Mouse (Mus musculus): Measurements from ENCODE around the gene Ankrd33b. TPM values are rescaled to one million over a fixed set of nuclear protein-coding genes. Genes with fewer than 3 reads are reported as not detected.

The Ankrd33b gene
- polyA plus RNA-seq, 1 experiment, result 3.7 TPM

- 85% methylated on average over 5 of the region's 5 CpGs for WGBS
- no peak for DNase-seq (ENCODE audit: low read depth in 1 of 2, low spot score in 2 of 2)
- Histone ChIP-seq H3K27ac (ENCODE audit: insufficient read depth, low read length) (no peak overlapping the region), H3K36me3 (ENCODE audit: control insufficient read depth, insufficient read depth, low read length) (no peaks in the 10 kb centered on the region), H3K4me1 (ENCODE audit: control insufficient read depth, insufficient read depth, insufficient read length) (peaks cover 27% of the 10 kb centered on the region; the same call in 1 of the 2 replicates), H3K27me3 (ENCODE audit: control insufficient read depth, insufficient read depth, low read length) (no peaks in the 10 kb centered on the region), H3K4me3 (ENCODE audit: extremely low read depth, insufficient read depth, insufficient read length) (no peak overlapping the region)
- TF ChIP-seq CTCF (IDR thresholded peaks at IDR 0.05; ENCODE audit: extremely low read depth, insufficient read depth, insufficient read length, insufficient replicate concordance), result no peak
These were observed 32.7 kb downstream of the Ankrd33b start for GRCm38 (mm10) chr15:31334829-31335228.

- no peaks in the 10 kb centered on the region for H3K36me3 ChIP-seq (ENCODE audit: control insufficient read depth, insufficient read depth, low read length)
- H3K27ac ChIP-seq (ENCODE audit: insufficient read depth, low read length), result peak overlapping the region; percentile 49; the same call in 1 of the 2 replicates
- DNase-seq (ENCODE audit: low read depth in 1 of 2, low spot score in 2 of 2), result no peak
- TF ChIP-seq CTCF (IDR thresholded peaks at IDR 0.05; ENCODE audit: extremely low read depth, insufficient read depth, insufficient read length, insufficient replicate concordance) (no peak), POLR2A (IDR thresholded peaks at IDR 0.05; ENCODE audit: low read depth, low read length) (no peak)
- WGBS, result 23% methylated on average over 7 of the region's 7 CpGs
- H3K27me3 ChIP-seq (ENCODE audit: control insufficient read depth, insufficient read depth, low read length), result no peaks in the 10 kb centered on the region
- no peak overlapping the region for H3K4me3 ChIP-seq (ENCODE audit: extremely low read depth, insufficient read depth, insufficient read length)
- H3K4me1 ChIP-seq (ENCODE audit: control insufficient read depth, insufficient read depth, insufficient read length), result peaks cover 22% of the 10 kb centered on the region; the same call in 1 of the 2 replicates
These were observed 34.9 kb downstream of the Ankrd33b start for GRCm38 (mm10) chr15:31332541-31333163.

GRCm38 (mm10) chr15:31331742-31332141 lies 35.8 kb downstream of the Ankrd33b start:
- peak in 1 of 2 experiments; percentile 33 for DNase-seq (ENCODE audit: low read depth in 1 of 2, low spot score in 2 of 2)
- no peaks in the 10 kb centered on the region for H3K27me3 ChIP-seq (ENCODE audit: control insufficient read depth, insufficient read depth, low read length)
- H3K27ac ChIP-seq (ENCODE audit: insufficient read depth, low read length), result peak overlapping the region; percentile 63; the same call in 1 of the 2 replicates
- H3K36me3 ChIP-seq (ENCODE audit: control insufficient read depth, insufficient read depth, low read length), result no peaks in the 10 kb centered on the region
- H3K4me3 ChIP-seq (ENCODE audit: extremely low read depth, insufficient read depth, insufficient read length), result no peak overlapping the region
- peaks cover 20% of the 10 kb centered on the region; the same call in 1 of the 2 replicates for H3K4me1 ChIP-seq (ENCODE audit: control insufficient read depth, insufficient read depth, insufficient read length)
- WGBS, result 62% methylated on average over 4 of the region's 4 CpGs
- TF ChIP-seq CTCF (IDR thresholded peaks at IDR 0.05; ENCODE audit: extremely low read depth, insufficient read depth, insufficient read length, insufficient replicate concordance) (no peak), POLR2A (IDR thresholded peaks at IDR 0.05; ENCODE audit: low read depth, low read length) (no peak)

- no peak for DNase-seq (ENCODE audit: low read depth in 1 of 2, low spot score in 2 of 2)
- no peak for TF ChIP-seq CTCF (IDR thresholded peaks at IDR 0.05; ENCODE audit: extremely low read depth, insufficient read depth, insufficient read length, insufficient replicate concordance)
- no peak for TF ChIP-seq POLR2A (IDR thresholded peaks at IDR 0.05; ENCODE audit: low read depth, low read length)
- no peak overlapping the region for H3K27ac ChIP-seq (ENCODE audit: insufficient read depth, low read length)
- H3K4me1 ChIP-seq (ENCODE audit: control insufficient read depth, insufficient read depth, insufficient read length), result peaks cover 20% of the 10 kb centered on the region; the same call in 1 of the 2 replicates
- WGBS, result 75% methylated on average over 9 of the region's 9 CpGs
- no peaks in the 10 kb centered on the region for H3K27me3 ChIP-seq (ENCODE audit: control insufficient read depth, insufficient read depth, low read length)
- no peaks in the 10 kb centered on the region for H3K36me3 ChIP-seq (ENCODE audit: control insufficient read depth, insufficient read depth, low read length)
- no peak overlapping the region for H3K4me3 ChIP-seq (ENCODE audit: extremely low read depth, insufficient read depth, insufficient read length)
These were observed 39.4 kb downstream of the Ankrd33b start for GRCm38 (mm10) chr15:31328082-31328614.

- H3K27ac ChIP-seq (ENCODE audit: insufficient read depth, low read length), result no peak overlapping the region
- H3K4me1 ChIP-seq (ENCODE audit: control insufficient read depth, insufficient read depth, insufficient read length), result peaks cover 3% of the 10 kb centered on the region; the same call in 1 of the 2 replicates
- no peaks in the 10 kb centered on the region for H3K27me3 ChIP-seq (ENCODE audit: control insufficient read depth, insufficient read depth, low read length)
- H3K36me3 ChIP-seq (ENCODE audit: control insufficient read depth, insufficient read depth, low read length), result no peaks in the 10 kb centered on the region
- no peak overlapping the region for H3K4me3 ChIP-seq (ENCODE audit: extremely low read depth, insufficient read depth, insufficient read length)
- 78% methylated on average over 12 of the region's 12 CpGs for WGBS
- DNase-seq (ENCODE audit: low read depth in 1 of 2, low spot score in 2 of 2), result no peak
- no peak for TF ChIP-seq CTCF (IDR thresholded peaks at IDR 0.05; ENCODE audit: extremely low read depth, insufficient read depth, insufficient read length, insufficient replicate concordance)
- TF ChIP-seq POLR2A (IDR thresholded peaks at IDR 0.05; ENCODE audit: low read depth, low read length), result no peak
These were observed 41.7 kb downstream of the Ankrd33b start for GRCm38 (mm10) chr15:31325660-31326354.

- Histone ChIP-seq H3K27me3 (ENCODE audit: control insufficient read depth, insufficient read depth, low read length) (no peaks in the 10 kb centered on the region), H3K4me3 (ENCODE audit: extremely low read depth, insufficient read depth, insufficient read length) (no peak overlapping the region), H3K27ac (ENCODE audit: insufficient read depth, low read length) (no peak overlapping the region), H3K36me3 (ENCODE audit: control insufficient read depth, insufficient read depth, low read length) (no peaks in the 10 kb centered on the region), H3K4me1 (ENCODE audit: control insufficient read depth, insufficient read depth, insufficient read length) (no peaks in the 10 kb centered on the region)
- DNase-seq (ENCODE audit: low read depth in 1 of 2, low spot score in 2 of 2), result no peak
- TF ChIP-seq CTCF (IDR thresholded peaks at IDR 0.05; ENCODE audit: extremely low read depth, insufficient read depth, insufficient read length, insufficient replicate concordance) (no peak), POLR2A (IDR thresholded peaks at IDR 0.05; ENCODE audit: low read depth, low read length) (no peak)
- 92% methylated on average over 13 of the region's 13 CpGs for WGBS
These were observed 43.0 kb downstream of the Ankrd33b start for GRCm38 (mm10) chr15:31324551-31324950.
